Mouse (Mus musculus): ENCODE results near the gene Tmem62. TPM values are rescaled to one million over a fixed set of nuclear protein-coding genes. Genes with fewer than 3 reads are reported as not detected.

Gene Tmem62
- polyA plus RNA-seq (2016; fragmentation: Nextera tagmentation; extraction: Ambion mirVana), result 4.1 TPM in 2 replicates

DNA sequence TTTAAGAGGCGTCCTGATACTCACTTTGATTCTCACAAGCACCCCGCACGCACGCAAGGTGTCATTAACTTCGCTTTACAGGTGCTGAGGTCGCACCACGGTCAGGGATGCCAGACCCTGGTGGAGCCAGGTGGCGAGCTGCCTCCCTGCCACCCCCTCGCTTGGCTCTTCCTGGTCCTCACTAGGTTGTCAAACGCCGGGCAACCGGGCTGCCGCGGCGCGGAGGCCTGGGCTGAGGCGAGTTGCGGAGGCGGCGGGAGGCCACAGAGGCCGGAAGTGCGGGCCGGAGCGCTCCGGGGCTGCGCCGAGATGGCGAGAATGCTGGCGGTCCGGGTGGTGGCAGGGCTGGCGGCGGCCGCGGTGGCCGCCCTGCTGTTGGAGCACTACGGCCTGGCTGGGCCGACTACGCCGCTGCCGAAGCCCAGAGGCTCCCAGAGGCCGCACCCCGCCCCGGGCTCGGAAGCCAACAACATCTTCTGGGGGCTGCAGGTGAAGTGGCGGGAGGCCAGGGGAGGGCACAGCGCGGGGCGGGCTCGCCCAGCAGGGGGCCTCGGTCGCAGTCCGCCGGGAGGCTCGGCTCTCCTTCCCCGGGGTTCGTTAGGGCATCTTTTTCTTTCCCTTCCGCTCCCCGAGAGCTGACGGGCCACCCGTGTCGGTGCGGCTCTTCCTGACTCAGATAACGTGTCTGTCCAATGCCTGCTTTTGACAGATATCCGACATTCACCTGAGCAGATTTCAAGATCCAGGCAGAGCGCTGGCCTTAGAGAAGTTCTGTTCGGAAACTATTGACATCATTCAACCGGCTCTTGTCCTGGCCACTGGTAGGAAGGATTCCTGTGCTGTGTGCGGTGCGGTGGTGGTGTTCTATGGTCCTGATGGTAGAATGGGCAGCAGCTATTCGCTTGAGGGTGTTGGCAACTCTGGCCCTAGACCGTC, at the start of gene Tmem62:
TSS of gene Tmem62 (plus strand) at position 28 of the 936 bp plus-strand sequence.
- Histone ChIP-seq H3K27ac (peak within 1 kb of the TSS; percentile 91), H3K4me1 (replicated peaks) (peaks cover 20% of the 10 kb centered on the region)
- WGBS, result 1% methylated on average over 71 of the region's 71 CpGs

DNA sequence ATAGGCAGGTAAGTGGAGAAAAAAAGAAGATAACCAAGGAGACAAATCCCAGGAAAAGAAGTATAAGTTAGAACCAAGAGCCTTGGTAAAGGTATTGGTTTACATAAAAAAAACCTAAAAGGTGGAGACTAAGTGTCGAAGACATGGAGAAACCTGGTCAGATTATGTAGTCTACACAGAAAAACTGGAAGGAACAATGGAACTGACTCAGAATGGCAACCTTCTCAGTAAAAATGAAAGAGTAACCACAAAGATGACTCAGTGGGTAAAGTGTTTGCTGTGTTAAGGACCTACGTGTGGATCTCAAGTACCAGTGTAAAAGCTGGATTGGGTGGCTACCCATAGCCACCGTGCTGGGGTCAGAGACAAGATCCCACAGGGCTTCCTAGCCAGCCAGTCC, 43.8 kb upstream of the Tmem62 start:
- Histone ChIP-seq H3K27me3 (ENCODE audit: insufficient read depth, poor library complexity, severe bottlenecking) (no peaks in the 10 kb centered on the region), H3K36me3 (peaks cover 93% of the 10 kb centered on the region), H3K4me1 (replicated peaks) (no peaks in the 10 kb centered on the region), H3K4me3 (no peak overlapping the region), H3K9me3 (no peaks in the 10 kb centered on the region), H3K27ac (no peak overlapping the region)
- WGBS, result 94% methylated on average over 3 of the region's 3 CpGs
- no peak for DNase-seq (ENCODE audit: low spot score)

More for the DNA sequence above, at the start of gene Tmem62:
- Histone ChIP-seq H3K9me3 (no peaks in the 10 kb centered on the region), H3K4me3 (peak within 1 kb of the TSS; percentile 88), H3K36me3 (no peaks in the 10 kb centered on the region), H3K27me3 (ENCODE audit: insufficient read depth, poor library complexity, severe bottlenecking) (no peaks in the 10 kb centered on the region)
- peak; percentile 61 for DNase-seq (ENCODE audit: low spot score)

DNA sequence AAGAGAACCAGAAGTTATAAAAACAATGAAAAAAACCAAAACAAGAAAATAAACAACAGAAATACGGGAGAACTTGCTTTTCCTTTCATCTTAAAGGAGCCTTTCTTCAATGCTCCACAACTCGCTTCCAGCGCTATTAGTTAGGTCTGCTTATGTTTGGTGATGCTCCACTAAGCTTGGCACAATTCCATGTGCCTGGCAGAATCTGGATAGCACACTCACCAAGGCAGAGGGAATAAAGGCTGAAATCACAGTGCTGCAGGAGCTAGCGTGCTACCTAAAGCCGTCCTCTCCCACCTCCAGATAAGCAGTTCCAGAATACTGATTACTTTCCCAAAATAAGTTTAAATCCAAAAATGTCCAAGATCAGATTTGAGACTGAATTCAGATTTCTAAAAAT, 25.6 kb upstream of the Tmem62 start:
- H3K4me1 ChIP-seq (replicated peaks), result no peaks in the 10 kb centered on the region
- 93% methylated on average over 5 of the region's 5 CpGs for WGBS
- H3K36me3 ChIP-seq, result peaks cover 80% of the 10 kb centered on the region
- no peak for DNase-seq (ENCODE audit: low spot score)
- H3K4me3 ChIP-seq, result no peak overlapping the region
- no peak overlapping the region for H3K27ac ChIP-seq
- H3K27me3 ChIP-seq (ENCODE audit: insufficient read depth, poor library complexity, severe bottlenecking), result no peaks in the 10 kb centered on the region
- no peaks in the 10 kb centered on the region for H3K9me3 ChIP-seq

DNA sequence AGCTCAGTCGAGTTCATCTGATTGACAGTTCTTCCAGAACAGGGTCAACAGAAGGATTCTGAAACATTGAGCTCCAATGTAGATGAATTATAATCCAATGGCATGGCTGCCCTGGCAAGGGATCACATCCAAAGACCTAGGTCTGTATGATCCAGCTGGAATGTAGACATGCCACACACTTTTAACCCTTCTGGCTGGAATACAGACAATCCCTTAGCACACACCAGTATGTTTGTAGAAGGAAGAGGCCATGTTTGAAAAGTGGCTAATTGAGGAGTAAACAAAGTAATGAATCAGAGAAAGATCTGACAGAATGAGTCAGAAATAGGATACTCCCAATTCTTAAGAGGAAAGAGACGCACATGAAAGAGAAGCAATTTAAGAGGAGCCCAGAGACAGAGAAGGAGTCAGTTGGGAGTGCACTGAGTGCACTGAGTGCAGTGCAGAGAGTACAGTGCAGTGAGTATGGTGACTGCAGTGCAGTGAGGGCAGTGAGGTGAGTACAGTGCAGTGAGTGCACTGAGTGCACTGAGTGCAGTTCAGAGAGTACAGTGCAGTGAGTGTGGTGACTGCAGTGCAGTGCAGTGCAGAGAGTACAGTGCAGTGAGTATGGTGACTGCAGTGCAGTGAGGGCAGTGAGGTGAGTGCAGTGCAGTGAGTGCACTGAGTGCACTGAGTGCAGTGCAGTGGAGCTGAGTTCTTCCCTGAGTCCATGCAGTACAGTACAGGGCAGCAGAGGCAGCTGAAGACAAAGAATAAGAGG, 24.5 kb upstream of the Tmem62 start:
- DNase-seq (ENCODE audit: low spot score), result no peak
- 83% methylated on average over 2 of the region's 2 CpGs for WGBS
- Histone ChIP-seq H3K36me3 (peaks cover 72% of the 10 kb centered on the region), H3K27ac (no peak overlapping the region), H3K27me3 (ENCODE audit: insufficient read depth, poor library complexity, severe bottlenecking) (no peaks in the 10 kb centered on the region), H3K9me3 (no peaks in the 10 kb centered on the region), H3K4me1 (replicated peaks) (no peaks in the 10 kb centered on the region), H3K4me3 (no peak overlapping the region)

DNA sequence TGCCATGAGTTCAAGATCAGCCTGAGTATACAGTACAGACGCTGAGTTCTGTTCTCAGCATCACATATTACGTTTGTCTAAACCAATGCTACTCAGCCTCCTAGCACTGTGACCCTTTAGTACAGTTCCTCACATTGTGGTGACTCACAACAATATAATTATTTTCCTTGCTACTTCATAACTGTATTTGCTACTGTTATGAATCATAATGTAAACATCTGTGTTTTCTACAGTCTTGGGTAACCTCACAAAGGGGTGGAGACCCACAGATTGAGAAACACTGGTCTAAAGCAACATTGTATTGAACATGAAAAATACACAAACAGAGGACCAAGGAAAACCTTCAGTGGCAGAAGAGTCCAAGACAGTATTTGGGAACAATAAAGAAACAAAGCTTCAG, 17.5 kb upstream of the Tmem62 start:
- Histone ChIP-seq H3K9me3 (no peaks in the 10 kb centered on the region), H3K27me3 (ENCODE audit: insufficient read depth, poor library complexity, severe bottlenecking) (no peaks in the 10 kb centered on the region), H3K27ac (no peak overlapping the region), H3K4me1 (replicated peaks) (no peaks in the 10 kb centered on the region), H3K36me3 (peaks cover 53% of the 10 kb centered on the region), H3K4me3 (no peak overlapping the region)
- DNase-seq (ENCODE audit: low spot score), result no peak
- WGBS, result 91% methylated on average over 2 of the region's 2 CpGs

DNA sequence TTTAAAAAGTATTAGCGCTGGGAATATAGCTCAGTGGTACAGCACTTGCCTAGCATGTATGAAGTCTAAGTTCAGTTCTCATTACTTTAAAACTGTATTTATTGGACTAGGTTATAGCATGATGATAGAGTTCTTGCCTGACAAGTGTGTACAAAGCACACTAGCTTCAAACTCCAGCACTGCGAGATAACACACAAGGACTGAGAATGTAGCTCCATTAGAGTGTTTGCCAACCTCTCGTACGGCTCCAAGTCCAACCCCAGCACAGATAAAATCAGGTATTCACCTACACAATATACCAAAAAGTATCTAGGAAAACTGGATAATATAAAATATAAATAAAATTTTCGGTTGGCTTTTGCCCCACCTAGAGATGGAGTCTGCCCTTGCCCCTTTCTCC, 17.0 kb upstream of the Tmem62 start:
- Histone ChIP-seq H3K9me3 (no peaks in the 10 kb centered on the region), H3K4me3 (no peak overlapping the region), H3K27ac (no peak overlapping the region), H3K4me1 (replicated peaks) (no peaks in the 10 kb centered on the region), H3K36me3 (peaks cover 48% of the 10 kb centered on the region), H3K27me3 (ENCODE audit: insufficient read depth, poor library complexity, severe bottlenecking) (no peaks in the 10 kb centered on the region)
- 95% methylated on average over 5 of the region's 5 CpGs for WGBS
- no peak for DNase-seq (ENCODE audit: low spot score)

DNA sequence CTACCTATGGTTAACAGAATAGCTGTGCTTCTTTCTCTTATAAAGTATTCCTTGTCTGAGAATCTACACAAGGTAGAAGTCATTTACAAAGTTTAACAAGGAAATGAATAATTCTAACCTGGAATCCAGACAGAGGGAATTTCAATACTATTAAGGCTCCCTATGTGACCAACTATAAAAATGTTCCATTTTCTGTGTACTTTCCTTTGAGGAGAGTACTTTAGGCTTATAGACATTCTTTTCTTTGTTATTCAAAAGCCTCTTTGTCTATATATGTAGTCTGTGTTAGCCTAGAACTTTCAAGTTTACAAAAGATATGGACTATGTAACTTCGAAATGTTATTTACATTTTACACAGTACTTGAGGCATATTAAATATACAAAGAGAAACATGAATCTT, 16.6 kb upstream of the Tmem62 start:
- H3K4me3 ChIP-seq, result no peak overlapping the region
- no peaks in the 10 kb centered on the region for H3K27me3 ChIP-seq (ENCODE audit: insufficient read depth, poor library complexity, severe bottlenecking)
- H3K9me3 ChIP-seq, result no peaks in the 10 kb centered on the region
- WGBS, result 95% methylated on average over 1 of the region's 1 CpGs
- no peak for DNase-seq (ENCODE audit: low spot score)
- H3K4me1 ChIP-seq (replicated peaks), result no peaks in the 10 kb centered on the region
- H3K36me3 ChIP-seq, result peaks cover 44% of the 10 kb centered on the region
- H3K27ac ChIP-seq, result no peak overlapping the region

DNA sequence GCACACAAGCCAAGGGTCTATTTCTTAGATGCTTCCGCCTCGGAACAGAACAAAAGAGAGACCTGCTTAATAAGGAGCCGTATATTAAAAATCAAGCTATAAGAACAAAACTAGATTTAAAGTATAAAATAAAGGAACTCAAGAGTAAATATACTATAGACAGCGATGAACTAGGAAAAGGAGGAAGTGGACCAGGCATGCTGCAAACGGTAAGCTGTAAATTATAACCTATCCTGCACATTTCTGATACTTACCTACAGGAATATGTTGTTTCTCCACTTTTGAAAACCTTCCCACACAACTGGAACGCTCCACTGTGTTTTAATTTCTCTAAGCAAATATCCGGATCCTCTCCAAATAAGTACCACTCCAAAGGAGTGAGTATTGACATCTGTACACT, 13.7 kb upstream of the Tmem62 start:
- H3K27ac ChIP-seq, result no peak overlapping the region

DNA sequence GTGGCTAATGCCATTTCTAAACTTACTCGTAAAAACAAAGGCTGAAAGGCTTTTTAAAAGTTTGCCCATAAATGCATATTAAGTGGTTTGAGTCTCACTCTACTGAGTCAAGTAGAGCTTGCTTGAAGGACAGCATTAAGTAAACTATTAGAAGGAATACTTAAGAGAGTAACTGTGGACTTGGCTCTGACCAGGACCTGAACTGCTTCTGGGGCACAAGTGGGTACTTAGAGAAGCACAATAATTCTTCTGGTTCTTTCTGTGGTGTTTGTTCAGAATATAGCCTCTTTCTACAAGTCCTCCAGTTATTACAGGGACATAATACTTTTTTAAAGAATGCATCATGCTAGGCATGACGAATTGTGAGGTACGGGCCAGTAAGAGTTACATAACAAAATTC, 11.3 kb upstream of the Tmem62 start:
- H3K36me3 ChIP-seq, result peaks cover 20% of the 10 kb centered on the region
- no peaks in the 10 kb centered on the region for H3K27me3 ChIP-seq (ENCODE audit: insufficient read depth, poor library complexity, severe bottlenecking)
- 92% methylated on average over 3 of the region's 3 CpGs for WGBS

More for the DNA sequence above, 13.7 kb upstream of the Tmem62 start:
- Histone ChIP-seq H3K4me3 (no peak overlapping the region), H3K9me3 (no peaks in the 10 kb centered on the region), H3K27me3 (ENCODE audit: insufficient read depth, poor library complexity, severe bottlenecking) (no peaks in the 10 kb centered on the region), H3K4me1 (replicated peaks) (no peaks in the 10 kb centered on the region), H3K36me3 (peaks cover 40% of the 10 kb centered on the region)
- DNase-seq (ENCODE audit: low spot score), result no peak
- 96% methylated on average over 7 of the region's 7 CpGs for WGBS

DNA sequence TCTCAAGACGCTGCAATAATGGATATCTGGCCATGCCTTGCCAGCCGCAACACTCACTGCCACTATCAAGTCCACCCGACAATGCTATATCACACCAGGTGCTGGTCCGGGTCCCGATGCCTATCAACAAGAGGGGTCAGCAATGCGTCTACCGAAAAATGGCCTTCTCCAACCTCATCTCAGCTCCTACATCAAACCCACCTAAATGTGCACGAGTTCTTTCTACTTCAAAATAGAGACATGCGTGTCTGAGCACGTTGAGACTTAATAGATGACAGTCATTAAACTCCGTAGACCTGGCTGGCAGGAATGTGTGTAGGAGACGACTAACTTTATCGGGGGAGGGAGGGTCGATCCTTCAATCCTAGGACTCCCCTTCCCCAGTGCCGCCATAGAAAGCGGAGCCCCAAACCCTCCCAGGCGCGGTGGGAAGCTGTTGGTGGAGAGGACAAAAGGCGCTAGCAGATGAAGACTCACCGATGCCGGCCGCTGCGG, 6.7 kb upstream of the Tmem62 start:
- Histone ChIP-seq H3K27me3 (ENCODE audit: insufficient read depth, poor library complexity, severe bottlenecking) (no peaks in the 10 kb centered on the region), H3K36me3 (peaks cover 7% of the 10 kb centered on the region), H3K4me1 (replicated peaks) (peaks cover 18% of the 10 kb centered on the region), H3K27ac (peak overlapping the region; percentile 96), H3K9me3 (no peaks in the 10 kb centered on the region), H3K4me3 (peak overlapping the region; percentile 83)
- DNase-seq (ENCODE audit: low spot score), result no peak
- WGBS, result under 1% methylated on average over 23 of the region's 23 CpGs

More for the DNA sequence above, 11.3 kb upstream of the Tmem62 start:
- H3K4me3 ChIP-seq, result no peak overlapping the region
- H3K27ac ChIP-seq, result no peak overlapping the region
- no peaks in the 10 kb centered on the region for H3K9me3 ChIP-seq
- peaks cover 9% of the 10 kb centered on the region for H3K4me1 ChIP-seq (replicated peaks)
- no peak for DNase-seq (ENCODE audit: low spot score)

DNA sequence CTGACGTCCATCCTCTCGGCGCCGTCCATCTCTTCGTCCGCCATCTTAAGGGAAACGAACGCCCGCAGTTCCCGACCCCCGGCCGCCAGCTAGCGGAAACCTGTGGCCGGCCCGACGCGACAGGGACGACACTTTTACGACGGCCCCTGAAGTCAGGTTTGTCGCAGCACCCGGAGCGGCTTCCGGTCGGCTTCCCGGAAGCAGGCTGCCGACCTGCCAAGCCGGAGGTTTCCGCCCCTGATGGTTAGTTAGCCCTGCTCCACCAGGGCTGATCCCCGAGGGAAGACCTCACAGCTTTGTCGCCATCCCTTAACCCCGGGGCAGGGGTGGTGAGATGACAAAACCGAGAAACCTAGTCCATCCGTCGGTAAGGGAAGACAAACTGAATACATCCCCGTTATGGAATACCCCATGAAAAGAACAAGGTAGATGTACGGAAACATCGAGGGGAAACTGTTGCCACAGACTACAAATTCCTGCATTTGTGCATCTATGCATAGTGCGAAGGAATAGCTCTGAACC, 6.2 kb upstream of the Tmem62 start, which contains the start of gene Ubr1:
TSS of gene Ubr1 (minus strand) at position 157 of the 522 bp plus-strand sequence.
- H3K9me3 ChIP-seq, result no peaks in the 10 kb centered on the region
- peak within 1 kb of the TSS; percentile 96 for H3K27ac ChIP-seq
- peaks cover 18% of the 10 kb centered on the region for H3K4me1 ChIP-seq (replicated peaks)
- peak within 1 kb of the TSS; percentile 83 for H3K4me3 ChIP-seq
- peaks cover 7% of the 10 kb centered on the region for H3K36me3 ChIP-seq
- WGBS, result under 1% methylated on average over 39 of the region's 39 CpGs
- peak; percentile 90 for DNase-seq (ENCODE audit: low spot score)
- no peaks in the 10 kb centered on the region for H3K27me3 ChIP-seq (ENCODE audit: insufficient read depth, poor library complexity, severe bottlenecking)

DNA sequence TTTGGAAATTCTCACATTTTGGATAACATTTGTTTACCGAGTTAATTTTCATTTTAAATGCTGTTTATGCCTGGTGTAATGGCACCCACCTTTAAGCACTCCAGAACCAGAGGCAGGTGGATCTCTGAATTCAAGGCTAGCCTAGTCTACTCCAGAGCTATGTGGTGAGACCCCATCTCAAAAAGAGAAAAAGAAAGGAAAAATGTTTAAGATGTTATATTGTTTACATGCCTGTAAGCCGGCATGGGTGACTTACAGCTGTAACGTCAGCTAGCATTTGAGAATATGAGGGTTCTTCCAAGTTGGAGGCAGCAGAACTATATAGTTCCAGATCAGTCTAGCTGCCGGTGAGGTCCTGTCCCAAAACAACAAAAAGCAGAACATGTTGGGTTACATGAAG, 5.1 kb upstream of the Tmem62 start:
- DNase-seq (ENCODE audit: low spot score), result no peak
- H3K36me3 ChIP-seq, result peaks cover 1% of the 10 kb centered on the region; the same call in 1 of the 2 replicates
- H3K4me3 ChIP-seq, result no peak overlapping the region
- peaks cover 22% of the 10 kb centered on the region for H3K4me1 ChIP-seq (replicated peaks)
- H3K27ac ChIP-seq, result no peak overlapping the region
- no peaks in the 10 kb centered on the region for H3K27me3 ChIP-seq (ENCODE audit: insufficient read depth, poor library complexity, severe bottlenecking)
- H3K9me3 ChIP-seq, result no peaks in the 10 kb centered on the region
- WGBS, result 92% methylated on average over 4 of the region's 4 CpGs
